8 mouse cellular contexts compared by ENCODE assay signal in genomic region chr1:112416350-112417083, GRCm38 (mm10).
DNase-seq lines count a peak whose midpoint lies in the region; ATAC-seq and TF ChIP-seq lines count a peak whose summit lies in the region.

No protein-coding gene starts in this region.

- intact Hi-C loops in left cerebral cortex, postnatal 36 days (cut with DNase I): no loop called here

- H3K9ac ChIP-seq in hindbrain, embryonic 11.5 days (ENCODE audit: low read depth, low read length): peak overlapping the region; percentile 47

- TF ChIP-seq CTCF in olfactory bulb, adult 2 months (IDR thresholded peaks at IDR 0.05; ENCODE audit: insufficient read depth, low read depth, low read length): no peak

- no peak for TF ChIP-seq POLR2A in olfactory bulb, adult 2 months (IDR thresholded peaks at IDR 0.05; ENCODE audit: insufficient read depth, low read depth, low read length)

- peak; percentile 5 for DNase-seq in kidney, postnatal 10 days
- DNase-seq in kidney, postnatal 14 days: no peak
- DNase-seq in embryo, embryonic 10 days (ENCODE audit: low spot score): peak; percentile 86
- DNase-seq in hindbrain, embryonic 11.5 days (ENCODE audit: low spot score): peak; percentile 77
- DNase-seq in left cerebral cortex, postnatal 36 days (ENCODE audit: low spot score in 2 of 2): peak; percentile 22 to 35
- DNase-seq in urinary bladder, postnatal 14 days (ENCODE audit: low spot score): no peak
- no peak for DNase-seq in lung, postnatal 25 days (ENCODE audit: low spot score)

- no peaks in the 10 kb centered on the region for H3K36me3 ChIP-seq in hindbrain, embryonic 11.5 days (ENCODE audit: control insufficient read depth, insufficient read depth, low read length)

- H3K27ac ChIP-seq in hindbrain, embryonic 11.5 days (ENCODE audit: low read depth, low read length): no peak overlapping the region
- no peak overlapping the region for H3K27ac ChIP-seq in olfactory bulb, adult 2 months (ENCODE audit: insufficient read depth, low read depth, low read length)

- no peaks in the 10 kb centered on the region for H3K4me1 ChIP-seq in hindbrain, embryonic 11.5 days (replicated peaks; ENCODE audit: control insufficient read depth, insufficient read depth, low read length)
- peaks cover 6% of the 10 kb centered on the region; the same call in 1 of the 2 replicates for H3K4me1 ChIP-seq in olfactory bulb, adult 2 months (ENCODE audit: control insufficient read depth, insufficient read depth, low read length)

- peak overlapping the region; percentile 86 for H3K4me2 ChIP-seq in hindbrain, embryonic 11.5 days (replicated peaks; ENCODE audit: low read depth, low read length)

- H3K4me3 ChIP-seq in hindbrain, embryonic 11.5 days (ENCODE audit: low read depth, low read length): peak overlapping the region; percentile 53
- H3K4me3 ChIP-seq in olfactory bulb, adult 2 months (ENCODE audit: insufficient read depth, low read depth, low read length): peak overlapping the region; percentile 47

- H3K9me3 ChIP-seq in hindbrain, embryonic 11.5 days (ENCODE audit: control insufficient read depth, low read length): no peaks in the 10 kb centered on the region

- ATAC-seq in hindbrain, embryonic 11.5 days (ENCODE audit: low FRiP score): peak; percentile 97

- 2% methylated on average over 37 of the region's 37 CpGs for WGBS in hindbrain, embryonic 11.5 days
- WGBS in olfactory bulb, adult 2 months: 3% methylated on average over 37 of the region's 37 CpGs

- no peaks in the 10 kb centered on the region for H3K27me3 ChIP-seq in hindbrain, embryonic 11.5 days (ENCODE audit: control insufficient read depth, insufficient read depth, low read length)

Comparison
In these comparisons a context has a peak if more than half of its experiments do, and no peak if none do; other contexts are left out.
1. DNase-seq: peak in kidney, postnatal 10 days (single experiment), embryo, embryonic 10 days (single experiment), hindbrain, embryonic 11.5 days (single experiment) and left cerebral cortex, postnatal 36 days (2 of 2); none in kidney, postnatal 14 days (single experiment), urinary bladder, postnatal 14 days (single experiment) and lung, postnatal 25 days (single experiment).